Mouse (Mus musculus) B cell, adult 2 months (primary cell): ENCODE measurements around the gene Olfr764-ps1.
"Not testable (repeated sequence)": the region's sequence is repeated elsewhere in the genome, so short reads cannot be mapped to it uniquely, and the experiment has no call there.

ENCODE experiments used
- DNase-seq, 2 experiments: peaks; one replicate each; pipeline ENCODE4 v3.0.0; 2022

Olfr764-ps1 gene

GRCm38 (mm10) chr10:129039796-129040195 is at the start of gene Olfr764-ps1:
Olfr764-ps1 (minus strand) TSS chr10:129039896.
- no peak for DNase-seq

GRCm38 (mm10) chr10:129082810-129083209 is 43.1 kb upstream of the Olfr764-ps1 start, which contains the start of gene Olfr767:
Olfr767 (minus strand) TSS chr10:129082910.
- DNase-seq, result not testable (repeated sequence)

- no peak for DNase-seq
Observed at GRCm38 (mm10) chr10:129068877-129069276, 29.2 kb upstream of the Olfr764-ps1 start, which contains the start of gene Olfr766-ps1. Olfr766-ps1 (minus strand) TSS chr10:129068977.

- not testable (repeated sequence) for DNase-seq
Observed at GRCm38 (mm10) chr10:129049898-129050297, 10.2 kb upstream of the Olfr764-ps1 start, which contains the start of gene Olfr765. Olfr765 (minus strand) TSS chr10:129049998.

- no peak for DNase-seq
Observed at GRCm38 (mm10) chr10:129028343-129028742, 11.4 kb downstream of the Olfr764-ps1 start.

- peak; percentile 37 to 54 for DNase-seq
Observed at GRCm38 (mm10) chr10:129026018-129026662, 13.6 kb downstream of the Olfr764-ps1 start.

- DNase-seq, result no peak
Observed at GRCm38 (mm10) chr10:129023319-129023718, 16.4 kb downstream of the Olfr764-ps1 start.

GRCm38 (mm10) chr10:129014477-129014876 is 25.2 kb downstream of the Olfr764-ps1 start:
- no peak for DNase-seq

- not testable (repeated sequence) for DNase-seq
Observed at GRCm38 (mm10) chr10:129011511-129011910, 28.2 kb downstream of the Olfr764-ps1 start.

GRCm38 (mm10) chr10:129010288-129010841 is 29.3 kb downstream of the Olfr764-ps1 start, which contains the start of gene Olfr763:
Olfr763 (plus strand) TSS chr10:129010791.
- no peak for DNase-seq

- no peak for DNase-seq
Observed at GRCm38 (mm10) chr10:129004032-129004920, 35.4 kb downstream of the Olfr764-ps1 start.

GRCm38 (mm10) chr10:128996523-128997040 is 43.1 kb downstream of the Olfr764-ps1 start:
- DNase-seq, result no peak

- DNase-seq, result no peak
Observed at GRCm38 (mm10) chr10:128995796-128996195, 43.9 kb downstream of the Olfr764-ps1 start.

GRCm38 (mm10) chr10:128990994-128991393 is 48.7 kb downstream of the Olfr764-ps1 start:
- no peak for DNase-seq

- DNase-seq, result not testable (repeated sequence)
Observed at GRCm38 (mm10) chr10:128990129-128990850, 49.4 kb downstream of the Olfr764-ps1 start.

- not testable (repeated sequence) for DNase-seq
Observed at GRCm38 (mm10) chr10:128989131-128989530, 50.6 kb downstream of the Olfr764-ps1 start, which contains the start of gene Olfr9. Olfr9 (plus strand) TSS chr10:128989431.
